Mouse (Mus musculus) 3T3-L1 (cell line): ENCODE data around the gene Clcn2.

Experiments
- DNase-seq: peaks from one replicate; pipeline ENCODE4 v3.0.0-alpha.2; 2015; ENCODE audit warnings: low read depth, low spot score

Clcn2 gene

GRCm38 (mm10) chr16:20657661-20658060, 59.9 kb downstream of the Clcn2 start:
- peak; percentile 59 for DNase-seq

- peak; percentile 36 for DNase-seq
These were observed 64.2 kb downstream of the Clcn2 start for GRCm38 (mm10) chr16:20653315-20653714.
